Mouse (Mus musculus) forebrain, embryonic 13.5 days (tissue): Measurements from ENCODE around the gene Igfbp2. TPM values are rescaled to one million over a fixed set of nuclear protein-coding genes. Genes with fewer than 3 reads are reported as not detected.
A peak's percentile ranks its signal among the peaks of the same experiment; 100 is the strongest.

Experiments
- ATAC-seq: fragments of 200-750 bp; cut with Nextera tagmentation; 2 replicates; pipeline ENCODE4 v1.8.0; 2017
- H3K27ac ChIP-seq: fragments of 300-500 bp; sonication (generic); 2 replicates; pipeline ENCODE4 v1.5.1; 2015; ENCODE audit warnings: inconsistent platforms, mild to moderate bottlenecking, moderate library complexity
- H3K27me3 ChIP-seq: fragments of 300-500 bp; sonication (generic); 2 replicates; pipeline ENCODE4 v1.6.1; 2015; ENCODE audit warnings: mild to moderate bottlenecking, inconsistent platforms
- H3K36me3 ChIP-seq: fragments of 300-500 bp; sonication (generic); 2 replicates; pipeline ENCODE4 v1.6.1; 2015; ENCODE audit warnings: mild to moderate bottlenecking, inconsistent platforms; ENCODE audit not compliant: poor library complexity, severe bottlenecking
- H3K4me1 ChIP-seq: fragments of 300-500 bp; sonication (generic); 2 replicates; pipeline ENCODE4 v1.6.1; 2015; ENCODE audit warnings: inconsistent platforms
- H3K4me2 ChIP-seq: fragments of 300-500 bp; sonication (generic); 2 replicates; pipeline ENCODE4 v1.6.1; 2015; ENCODE audit warnings: inconsistent platforms, mild to moderate bottlenecking, moderate library complexity
- H3K4me3 ChIP-seq: fragments of 300-500 bp; sonication (generic); 2 replicates; pipeline ENCODE4 v1.5.1; 2015; ENCODE audit warnings: mild to moderate bottlenecking, inconsistent platforms
- H3K9ac ChIP-seq: fragments of 300-500 bp; sonication (generic); 2 replicates; pipeline ENCODE4 v1.6.1; 2015; ENCODE audit warnings: mild to moderate bottlenecking, inconsistent platforms
- H3K9me3 ChIP-seq: fragments of 300-500 bp; sonication (generic); replicated peaks from 2 replicates; pipeline ENCODE4 v1.6.1; 2016; ENCODE audit warnings: inconsistent platforms
- WGBS: fragments of 180-500 bp; shearing (Covaris S2); methylation state at CpG from one replicate; pipeline ENCODE4 v1.1.7; 2015; 5-methylcytosine and 5-hydroxymethylcytosine counted together
- polyA plus RNA-seq: library from polyadenylated mRNA; unstranded; fragments of >200 nt; fragmentation: Nextera tagmentation; extraction: Ambion mirVana; gene quantifications from 2 replicates; pipeline ENCODE4 v1.2.1, GENCODE M21; 2015

Gene Igfbp2
- polyA plus RNA-seq, 1 experiment from 2014 or later = 319 TPM

DNA sequence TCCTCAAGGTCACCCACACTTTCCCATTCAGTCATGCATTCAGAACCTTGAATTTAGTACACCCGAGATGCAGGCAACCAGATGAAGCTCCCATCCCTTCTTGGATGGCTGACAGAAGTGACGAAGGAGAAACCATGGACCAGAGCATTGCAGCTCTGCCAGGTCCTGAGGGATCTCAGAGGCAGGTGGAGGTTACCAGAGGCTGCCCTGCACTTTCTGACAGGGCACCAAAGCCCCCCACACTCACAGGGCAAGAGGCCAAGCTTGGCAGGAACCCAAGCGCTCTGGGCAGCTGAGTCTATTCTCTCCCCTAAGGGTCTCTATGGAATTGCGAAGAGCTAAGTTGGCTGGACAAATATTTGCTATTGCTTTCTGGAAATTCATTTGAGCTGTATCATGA, 20.3 kb upstream of the Igfbp2 start:
- WGBS = 74% methylated on average over 4 of the region's 4 CpGs
- H3K9me3 ChIP-seq = no peaks in the 10 kb centered on the region
- H3K4me2 ChIP-seq = no peak overlapping the region
- no peaks in the 10 kb centered on the region for H3K36me3 ChIP-seq
- H3K27me3 ChIP-seq = no peaks in the 10 kb centered on the region
- no peak overlapping the region for H3K27ac ChIP-seq
- no peak overlapping the region for H3K4me3 ChIP-seq
- no peak for ATAC-seq
- H3K9ac ChIP-seq = no peak overlapping the region
- peaks cover 33% of the 10 kb centered on the region for H3K4me1 ChIP-seq

DNA sequence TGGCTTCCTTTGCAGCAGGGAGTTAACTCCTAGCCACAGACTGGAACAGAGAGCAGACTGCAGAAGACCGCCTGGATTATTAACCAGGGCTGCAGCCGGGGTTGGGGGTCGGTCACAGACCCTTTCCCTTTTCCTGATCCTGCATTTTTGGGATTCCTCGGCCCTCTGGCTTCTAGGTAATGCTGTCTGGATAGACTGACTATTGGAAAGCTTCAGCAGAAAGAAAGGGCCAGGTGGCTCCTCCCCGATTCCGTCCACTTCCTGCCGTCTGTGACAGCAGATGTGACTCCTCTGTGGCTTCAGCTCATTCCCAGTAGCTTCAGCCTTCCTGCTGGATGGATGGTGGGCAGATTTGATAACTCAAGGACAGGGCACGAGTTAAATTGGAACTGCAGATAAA, 19.3 kb upstream of the Igfbp2 start:
- no peaks in the 10 kb centered on the region for H3K9me3 ChIP-seq
- no peak for ATAC-seq
- H3K27ac ChIP-seq = peak overlapping the region; percentile 54; the same call in 1 of the 2 replicates
- H3K4me1 ChIP-seq = peaks cover 33% of the 10 kb centered on the region
- H3K27me3 ChIP-seq = no peaks in the 10 kb centered on the region
- WGBS = 19% methylated on average over 8 of the region's 8 CpGs
- H3K9ac ChIP-seq = no peak overlapping the region
- no peak overlapping the region for H3K4me2 ChIP-seq
- no peaks in the 10 kb centered on the region for H3K36me3 ChIP-seq
- no peak overlapping the region for H3K4me3 ChIP-seq

DNA sequence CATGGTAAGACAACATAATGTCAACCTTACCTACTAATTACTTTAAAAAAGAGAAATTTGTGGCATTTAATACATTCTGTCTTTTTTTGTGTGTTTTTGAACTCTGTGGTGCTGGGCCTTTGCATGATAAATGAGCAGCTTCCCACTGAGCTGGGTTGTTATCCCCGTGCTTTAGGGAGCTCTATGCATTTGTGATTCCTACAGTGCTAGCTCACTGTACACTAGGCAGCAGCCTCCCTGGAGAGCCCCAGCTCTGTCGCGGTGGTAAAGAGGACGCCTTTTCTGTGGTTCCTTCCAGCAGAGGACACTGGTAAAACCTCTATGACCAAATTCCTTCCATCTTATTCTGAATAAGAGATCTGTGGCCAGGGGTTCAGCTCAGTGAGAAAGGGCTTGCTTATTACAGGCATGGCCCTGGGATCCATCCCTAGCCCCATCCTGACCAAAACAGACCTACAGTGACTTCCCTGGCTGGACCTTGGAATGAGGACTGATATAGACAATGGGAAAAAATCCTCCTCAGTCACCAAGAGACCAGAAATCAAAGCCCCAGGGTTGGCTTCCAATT, 18.7 kb upstream of the Igfbp2 start:
- H3K9ac ChIP-seq = peak overlapping the region; percentile 34; the same call in 1 of the 2 replicates

DNA sequence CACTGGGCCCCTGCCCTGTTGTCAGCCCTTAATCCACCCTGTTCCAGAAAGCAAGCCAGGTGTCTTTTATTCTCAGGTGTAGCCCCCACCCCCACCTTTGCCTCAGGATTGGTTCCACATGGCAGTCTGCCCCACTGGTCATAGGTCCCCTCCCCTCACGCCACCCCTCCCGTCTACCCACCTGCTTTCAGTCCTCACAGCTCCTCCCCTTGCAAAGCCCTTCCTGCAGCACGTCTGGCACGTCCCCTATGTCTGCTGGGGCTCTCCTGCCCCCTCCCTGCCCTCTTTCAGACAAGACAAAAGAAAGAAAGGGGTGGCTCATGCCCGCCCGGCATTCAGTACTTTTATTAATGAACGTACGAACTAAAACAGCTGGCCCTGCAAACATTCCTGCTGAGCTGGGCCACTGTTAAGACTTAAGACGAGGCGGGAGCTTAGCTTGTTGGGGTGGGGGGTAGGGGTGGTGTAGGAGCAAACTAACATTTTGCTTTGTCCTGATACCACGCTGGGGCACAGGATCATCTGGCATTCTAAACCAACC, 18.2 kb upstream of the Igfbp2 start:
- peaks cover 3% of the 10 kb centered on the region; the same call in 1 of the 2 replicates for H3K9me3 ChIP-seq
- H3K27ac ChIP-seq = peak overlapping the region; percentile 75
- 2% methylated on average over 11 of the region's 11 CpGs for WGBS
- H3K4me1 ChIP-seq = peaks cover 33% of the 10 kb centered on the region
- no peaks in the 10 kb centered on the region for H3K27me3 ChIP-seq
- H3K36me3 ChIP-seq = no peaks in the 10 kb centered on the region
- peak; percentile 87 for ATAC-seq
- no peak overlapping the region for H3K4me3 ChIP-seq
- H3K4me2 ChIP-seq = peak overlapping the region; percentile 38
- peak overlapping the region; percentile 34; the same call in 1 of the 2 replicates for H3K9ac ChIP-seq

More for the DNA sequence above, 18.7 kb upstream of the Igfbp2 start:
- ATAC-seq = 0 out of 2 replicates have a peak, but pooled peaks have one; percentile 46
- Histone ChIP-seq H3K4me2 (peak overlapping the region; percentile 38; the same call in 1 of the 2 replicates), H3K4me3 (no peak overlapping the region), H3K4me1 (peaks cover 33% of the 10 kb centered on the region), H3K27ac (peak overlapping the region; percentile 75), H3K36me3 (no peaks in the 10 kb centered on the region), H3K27me3 (no peaks in the 10 kb centered on the region), H3K9me3 (no peaks in the 10 kb centered on the region)
- WGBS = 4% methylated on average over 4 of the region's 4 CpGs

DNA sequence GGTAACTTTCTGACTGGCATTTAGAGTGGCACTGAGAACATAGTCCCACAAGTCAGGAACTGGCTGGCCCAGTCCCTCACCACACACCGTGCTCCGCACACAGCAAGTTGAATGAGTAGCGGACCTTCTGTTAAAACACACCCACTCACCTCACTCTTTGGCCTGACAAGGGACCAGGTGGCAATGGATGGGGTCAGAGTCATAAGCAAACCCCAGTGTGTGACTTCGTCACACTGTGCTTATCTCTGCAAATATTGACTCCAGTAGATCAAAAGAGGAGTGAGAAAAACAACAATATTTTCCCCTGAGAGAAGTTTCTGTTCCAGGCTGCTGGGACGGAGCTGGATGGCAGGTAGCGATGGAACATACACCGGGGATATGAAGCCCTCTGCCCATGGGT, 15.0 kb upstream of the Igfbp2 start:
- H3K27me3 ChIP-seq = no peaks in the 10 kb centered on the region
- H3K4me1 ChIP-seq = peaks cover 39% of the 10 kb centered on the region
- no peak for ATAC-seq
- H3K9ac ChIP-seq = no peak overlapping the region
- no peak overlapping the region for H3K27ac ChIP-seq
- peaks cover 5% of the 10 kb centered on the region; the same call in 1 of the 2 replicates for H3K9me3 ChIP-seq
- no peak overlapping the region for H3K4me3 ChIP-seq
- H3K36me3 ChIP-seq = no peaks in the 10 kb centered on the region
- WGBS = 95% methylated on average over 7 of the region's 7 CpGs
- H3K4me2 ChIP-seq = no peak overlapping the region

DNA sequence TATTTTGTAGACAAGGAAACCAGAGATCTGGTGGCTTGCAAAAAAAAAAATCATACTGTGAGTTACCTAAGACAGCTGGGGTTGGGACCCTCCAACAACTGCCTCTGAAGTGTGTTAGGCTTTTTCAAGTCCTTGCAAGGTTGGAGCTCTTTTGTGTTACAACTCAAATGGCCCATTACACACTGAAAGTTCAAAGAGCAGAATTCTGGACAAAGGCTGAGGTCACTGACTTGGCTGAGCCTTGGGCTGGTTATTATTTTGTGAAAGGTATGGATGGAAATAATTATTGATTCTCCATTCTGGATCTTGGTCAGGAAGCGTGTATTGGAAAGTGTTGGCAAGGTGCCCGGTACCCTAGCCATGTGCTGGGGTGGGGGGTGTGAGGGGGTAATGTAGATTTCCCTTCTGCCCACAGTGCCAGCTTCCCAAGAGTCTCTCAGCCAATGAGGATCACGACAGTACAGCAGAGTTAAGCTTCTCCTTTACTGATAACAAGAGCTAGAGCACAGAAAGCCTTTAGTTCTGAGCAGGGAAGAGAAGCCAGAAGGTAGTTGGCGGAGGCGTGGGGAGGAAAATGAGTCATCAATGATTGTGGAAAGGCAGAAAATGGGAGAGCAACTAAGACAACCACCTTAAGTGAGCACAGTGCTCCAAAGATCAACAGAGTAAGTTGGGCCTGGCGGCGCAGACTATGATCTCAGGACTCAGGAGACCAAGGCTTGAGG, 14.2 kb upstream of the Igfbp2 start:
- ATAC-seq = no peak
- Histone ChIP-seq H3K27ac (no peak overlapping the region), H3K27me3 (no peaks in the 10 kb centered on the region), H3K9ac (no peak overlapping the region), H3K4me3 (no peak overlapping the region), H3K36me3 (no peaks in the 10 kb centered on the region), H3K9me3 (peaks cover 5% of the 10 kb centered on the region; the same call in 1 of the 2 replicates), H3K4me2 (no peak overlapping the region), H3K4me1 (peaks cover 38% of the 10 kb centered on the region)
- 91% methylated on average over 7 of the region's 7 CpGs for WGBS

DNA sequence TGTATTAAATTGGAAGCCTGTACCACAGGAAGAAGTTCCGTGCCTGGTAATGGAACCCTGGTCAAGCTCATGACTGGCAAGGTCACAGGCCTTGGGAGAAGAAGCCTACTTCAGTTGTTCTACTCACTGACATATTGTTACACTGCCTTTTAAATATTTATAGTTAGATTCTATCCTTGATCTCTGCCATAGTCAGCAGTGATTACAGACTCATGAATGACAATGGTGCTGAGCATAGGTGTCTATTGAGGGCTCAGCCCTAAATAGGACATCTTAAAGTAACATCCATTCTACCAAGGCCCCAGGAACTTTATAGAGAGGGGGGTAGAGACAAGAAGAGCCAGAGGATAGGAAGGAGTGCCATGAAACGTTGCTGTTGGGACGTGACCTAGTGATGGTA, 13.2 kb upstream of the Igfbp2 start:
- Histone ChIP-seq H3K4me2 (no peak overlapping the region), H3K4me3 (no peak overlapping the region), H3K27me3 (no peaks in the 10 kb centered on the region), H3K27ac (no peak overlapping the region), H3K36me3 (no peaks in the 10 kb centered on the region), H3K9me3 (peaks cover 5% of the 10 kb centered on the region; the same call in 1 of the 2 replicates), H3K4me1 (peaks cover 36% of the 10 kb centered on the region), H3K9ac (no peak overlapping the region)
- ATAC-seq = no peak
- WGBS = 92% methylated on average over 3 of the region's 3 CpGs

DNA sequence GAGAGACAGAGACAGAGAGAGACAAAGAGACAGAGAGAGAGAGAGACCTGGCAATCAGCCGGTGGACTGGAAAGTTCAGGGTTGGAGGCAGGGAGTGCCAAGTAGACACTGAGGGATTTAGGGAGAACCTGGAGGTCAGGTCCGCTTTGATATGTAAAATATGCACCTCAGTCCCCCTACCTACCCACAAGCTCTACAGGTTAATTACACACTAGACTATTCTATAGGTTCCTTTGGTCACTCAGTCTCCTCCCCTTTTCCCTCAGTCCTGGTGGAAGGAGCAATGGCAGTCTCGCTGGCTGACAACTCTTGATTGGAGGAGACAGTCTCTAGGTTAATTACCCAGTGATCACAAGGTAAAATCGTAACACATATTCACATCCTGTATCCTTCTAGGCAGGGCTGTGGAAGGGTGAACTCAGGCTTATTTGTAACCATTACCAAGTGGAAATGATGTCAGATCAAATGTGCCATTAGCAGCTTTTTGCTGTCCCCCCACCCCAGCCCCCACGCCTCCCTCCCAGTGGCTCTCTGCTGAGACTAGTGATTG, 11.1 kb upstream of the Igfbp2 start:
- peak; percentile 28; the same call in 1 of the 2 replicates for ATAC-seq
- no peak overlapping the region for H3K9ac ChIP-seq
- WGBS = 19% methylated on average over 5 of the region's 5 CpGs

DNA sequence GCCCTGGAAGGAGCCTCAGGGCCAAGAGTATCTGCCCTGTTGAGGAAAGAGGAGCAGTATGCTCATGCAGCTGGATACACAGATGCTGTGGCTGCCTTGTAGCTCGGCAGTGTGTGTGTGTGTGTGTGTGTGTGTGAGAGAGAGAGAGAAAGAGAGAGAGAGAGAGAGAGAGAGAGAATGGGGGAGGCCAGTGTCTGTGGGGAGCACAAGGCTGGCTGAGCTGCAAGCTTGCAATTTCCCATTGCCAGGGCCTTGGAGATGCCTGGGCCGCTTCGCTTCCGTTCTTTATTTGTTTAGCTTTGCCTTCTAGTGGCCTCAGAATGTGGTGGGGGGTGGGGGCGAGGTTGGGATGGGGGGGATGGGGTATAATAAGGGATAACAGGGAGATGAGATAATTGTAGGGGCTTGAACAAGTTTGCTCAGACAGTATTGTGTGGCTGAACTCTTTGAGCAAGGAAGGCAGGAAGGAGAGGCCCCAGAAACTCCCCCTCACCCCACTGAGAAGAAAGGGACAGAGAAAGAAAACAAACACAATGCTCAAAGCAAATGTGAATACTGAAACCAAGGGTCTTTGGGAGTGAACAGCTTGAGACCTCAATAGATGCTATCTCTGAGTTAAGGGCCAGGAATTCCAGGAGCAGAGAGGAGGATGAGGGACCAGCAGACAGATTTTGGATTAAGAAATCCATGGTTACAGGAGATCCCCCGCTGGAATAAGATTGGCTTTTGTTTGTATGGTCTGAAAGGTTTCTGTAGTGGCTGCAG, 10.5 kb upstream of the Igfbp2 start:
- no peaks in the 10 kb centered on the region for H3K27me3 ChIP-seq
- H3K4me2 ChIP-seq = no peak overlapping the region
- ATAC-seq = peak; percentile 61; the same call in 1 of the 2 replicates
- peak overlapping the region; percentile 11; the same call in 1 of the 2 replicates for H3K27ac ChIP-seq
- peaks cover 5% of the 10 kb centered on the region; the same call in 1 of the 2 replicates for H3K9me3 ChIP-seq
- H3K4me3 ChIP-seq = no peak overlapping the region
- no peaks in the 10 kb centered on the region for H3K36me3 ChIP-seq
- peaks cover 25% of the 10 kb centered on the region for H3K4me1 ChIP-seq
- WGBS = 3% methylated on average over 6 of the region's 6 CpGs
- H3K9ac ChIP-seq = no peak overlapping the region; the same call in 1 of the 2 replicates

More for the DNA sequence above, 11.1 kb upstream of the Igfbp2 start:
- H3K27ac ChIP-seq = peak overlapping the region; percentile 11; the same call in 1 of the 2 replicates
- no peak overlapping the region for H3K4me3 ChIP-seq
- no peaks in the 10 kb centered on the region for H3K36me3 ChIP-seq
- H3K9me3 ChIP-seq = peaks cover 5% of the 10 kb centered on the region; the same call in 1 of the 2 replicates
- H3K4me2 ChIP-seq = no peak overlapping the region
- H3K27me3 ChIP-seq = no peaks in the 10 kb centered on the region
- peaks cover 25% of the 10 kb centered on the region for H3K4me1 ChIP-seq

DNA sequence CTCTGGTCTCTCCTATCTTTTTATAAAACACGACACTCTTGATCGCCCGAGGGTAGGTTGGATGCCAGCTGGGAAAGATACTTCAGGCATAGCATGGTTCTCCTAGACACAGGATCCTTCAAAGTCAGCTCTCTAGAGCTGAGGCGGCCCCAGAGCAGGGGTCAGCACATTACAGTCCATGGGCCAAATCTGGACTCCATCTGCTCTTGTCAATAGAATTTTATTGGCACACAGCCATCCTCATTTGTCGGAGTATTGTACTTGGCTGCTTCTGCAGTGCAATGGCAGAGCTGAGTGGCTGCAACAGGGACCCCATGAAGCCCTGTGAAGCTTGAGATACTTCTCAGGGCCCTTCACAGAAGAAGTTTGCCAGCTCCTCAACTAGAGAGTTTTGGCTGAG, 9.1 kb upstream of the Igfbp2 start:
- 0 out of 2 replicates have a peak overlapping the region, but pooled peaks have one; percentile 7 for H3K27ac ChIP-seq

DNA sequence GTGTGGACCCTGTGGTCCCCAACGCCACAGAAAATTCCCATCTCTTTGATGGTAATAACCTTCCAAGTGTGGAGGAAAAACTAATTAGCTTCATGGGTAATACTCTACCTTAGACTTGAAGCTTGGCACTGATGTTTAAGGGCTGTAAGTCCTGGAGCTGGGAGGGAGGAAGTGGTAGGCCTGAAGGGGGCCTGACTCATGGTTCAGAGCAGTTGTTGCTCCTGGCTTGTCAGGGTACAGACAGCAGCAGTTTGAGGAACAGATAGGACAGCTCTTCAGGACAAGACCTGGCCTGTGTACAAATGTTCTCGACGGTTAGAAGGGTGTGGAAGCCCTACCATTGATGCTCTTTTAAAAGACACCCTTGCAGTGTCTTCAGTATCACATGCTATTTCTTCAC, 8.7 kb upstream of the Igfbp2 start:
- Histone ChIP-seq H3K9me3 (peaks cover 5% of the 10 kb centered on the region; the same call in 1 of the 2 replicates), H3K4me3 (no peak overlapping the region), H3K4me1 (peaks cover 25% of the 10 kb centered on the region), H3K9ac (no peak overlapping the region), H3K4me2 (no peak overlapping the region), H3K27me3 (no peaks in the 10 kb centered on the region), H3K36me3 (no peaks in the 10 kb centered on the region), H3K27ac (0 out of 2 replicates have a peak overlapping the region, but pooled peaks have one; percentile 7)
- ATAC-seq = no peak
- WGBS = 92% methylated on average over 3 of the region's 3 CpGs

More for the DNA sequence above, 9.1 kb upstream of the Igfbp2 start:
- H3K27me3 ChIP-seq = no peaks in the 10 kb centered on the region
- peak; percentile 16; the same call in 1 of the 2 replicates for ATAC-seq
- no peaks in the 10 kb centered on the region for H3K36me3 ChIP-seq
- WGBS = 55% methylated on average over 5 of the region's 5 CpGs
- H3K4me2 ChIP-seq = no peak overlapping the region
- no peak overlapping the region for H3K9ac ChIP-seq
- peaks cover 25% of the 10 kb centered on the region for H3K4me1 ChIP-seq
- H3K4me3 ChIP-seq = no peak overlapping the region
- peaks cover 5% of the 10 kb centered on the region; the same call in 1 of the 2 replicates for H3K9me3 ChIP-seq
